Mouse (Mus musculus): ENCODE measurements at regions not wholly inside any gene's neighbourhood (a gene's known extent, or its start where the extent isn't known, plus 50 kb on each side); places are given as distances from the start of the nearest gene placed in this dataset.

DNA sequence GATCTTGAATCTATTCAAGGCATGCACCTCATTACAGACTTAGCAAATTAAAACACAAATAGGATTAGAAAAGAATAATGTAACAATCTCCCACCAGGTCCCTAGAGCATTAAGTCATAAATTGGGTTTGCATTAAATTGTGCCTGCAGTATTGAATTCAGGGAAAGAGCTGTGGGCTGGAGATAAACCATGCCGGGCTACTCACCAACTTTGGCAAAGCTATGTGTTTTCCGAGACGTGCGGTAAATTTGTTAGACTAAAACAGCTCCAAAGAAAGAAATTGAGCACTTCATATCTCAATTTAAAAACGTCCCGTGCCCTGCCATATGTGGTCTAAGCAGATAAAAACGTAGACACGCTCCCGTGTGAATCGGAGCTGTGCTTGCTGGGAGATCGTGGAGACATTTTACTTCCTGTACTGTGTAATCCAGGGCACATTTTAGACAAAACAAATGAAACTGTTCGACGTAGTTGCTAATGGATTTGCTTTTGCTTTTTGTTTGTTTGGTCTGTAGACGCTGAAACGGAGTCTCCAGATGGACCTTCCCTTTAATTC is 219.5 kb downstream of the Snx10 start:
- DNase-seq (ENCODE audit: inconsistent age in 2 of 2, low spot score in 1 of 2), result no peak

DNA sequence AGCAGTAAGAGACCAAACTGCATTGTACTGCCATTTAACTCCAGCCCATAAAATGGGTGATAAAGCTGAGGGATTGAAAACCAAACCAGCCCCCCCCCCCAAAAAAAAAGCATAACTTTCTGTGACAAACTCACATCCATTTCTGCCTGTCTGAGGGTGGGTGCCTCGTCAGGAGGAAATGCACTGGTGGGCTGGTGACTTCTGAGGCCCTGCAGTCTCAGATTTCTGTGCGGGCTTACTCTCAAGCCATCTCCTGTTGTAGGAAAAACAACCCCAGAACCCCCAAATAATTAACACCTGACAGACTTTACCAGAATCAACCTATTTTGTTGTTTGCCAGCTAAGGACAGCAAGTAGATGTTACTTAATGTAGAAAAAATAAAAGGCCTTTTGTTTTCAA is 220.9 kb downstream of the Snx10 start:
- DNase-seq (ENCODE audit: inconsistent age in 2 of 2, low spot score in 1 of 2), result no peak

- DNase-seq (ENCODE audit: inconsistent age in 2 of 2, low spot score in 1 of 2), result no peak
Measured at GRCm38 (mm10) chr6:51754239-51754681, 230.6 kb downstream of the Snx10 start.

- peak; percentile 82 to 88 for DNase-seq (ENCODE audit: inconsistent age in 2 of 2, low spot score in 1 of 2)
Measured at GRCm38 (mm10) chr6:51757131-51757530, 233.4 kb downstream of the Snx10 start.

GRCm38 (mm10) chr6:51757746-51758145 is 234.0 kb downstream of the Snx10 start:
- no peak for DNase-seq (ENCODE audit: inconsistent age in 2 of 2, low spot score in 1 of 2)

GRCm38 (mm10) chr6:51758781-51759180 is 235.1 kb downstream of the Snx10 start:
- DNase-seq (ENCODE audit: inconsistent age in 2 of 2, low spot score in 1 of 2), result peak in 1 of 2 experiments; percentile 78

GRCm38 (mm10) chr6:51760372-51760771 is 236.7 kb downstream of the Snx10 start:
- DNase-seq (ENCODE audit: inconsistent age in 2 of 2, low spot score in 1 of 2), result peak; percentile 60 to 61

DNA sequence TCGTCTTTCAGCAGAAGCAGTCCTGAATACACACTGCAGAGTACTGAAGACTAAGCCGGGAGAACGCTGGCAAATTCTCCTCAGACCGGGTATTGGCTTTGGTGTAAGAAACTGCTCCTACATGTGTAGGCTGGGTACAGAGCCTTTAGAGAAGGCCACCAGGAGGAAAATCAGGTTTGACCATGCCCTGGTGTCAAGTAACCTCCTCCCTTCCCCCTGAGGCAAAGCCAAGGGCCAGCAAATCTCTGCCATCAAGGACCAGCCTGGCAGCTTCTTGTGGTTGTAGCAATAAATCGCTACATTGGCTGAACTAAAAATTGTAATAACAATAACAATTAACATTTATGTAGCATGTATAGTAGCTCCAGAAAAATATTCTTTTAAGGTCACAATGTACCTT is 237.8 kb downstream of the Snx10 start:
- DNase-seq (ENCODE audit: inconsistent age in 2 of 2, low spot score in 1 of 2), result no peak

- no peak for DNase-seq (ENCODE audit: inconsistent age in 2 of 2, low spot score in 1 of 2)
Measured at GRCm38 (mm10) chr6:51766482-51766881, 242.8 kb downstream of the Snx10 start.

- peak; percentile 55 to 83 for DNase-seq (ENCODE audit: inconsistent age in 2 of 2, low spot score in 1 of 2)
Measured at GRCm38 (mm10) chr6:51767582-51768341, 244.1 kb downstream of the Snx10 start.

DNA sequence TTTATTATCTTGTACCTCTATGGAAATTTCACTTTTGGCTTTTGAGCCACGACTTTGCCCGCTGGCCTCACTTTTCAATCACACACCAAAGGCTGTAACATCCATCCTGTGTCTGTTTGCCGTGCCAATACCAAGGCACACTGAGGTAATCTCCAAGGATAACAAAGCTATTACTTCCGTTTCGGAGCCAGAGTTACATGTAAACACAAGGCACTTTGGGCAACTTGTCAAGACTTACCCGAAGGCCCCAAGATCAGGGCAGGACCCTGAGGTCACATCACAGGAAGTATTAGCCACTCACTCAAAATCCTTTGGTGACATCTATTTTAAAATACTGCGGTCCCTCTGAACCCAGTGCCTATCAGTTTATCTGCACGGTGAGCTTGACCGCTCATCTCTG is 241.3 kb downstream of the Skap2 start:
- no peak for DNase-seq (ENCODE audit: inconsistent age in 2 of 2, low spot score in 1 of 2)

- DNase-seq (ENCODE audit: inconsistent age in 2 of 2, low spot score in 1 of 2), result no peak
Measured at GRCm38 (mm10) chr6:51771424-51771823, 240.9 kb downstream of the Skap2 start.

DNA sequence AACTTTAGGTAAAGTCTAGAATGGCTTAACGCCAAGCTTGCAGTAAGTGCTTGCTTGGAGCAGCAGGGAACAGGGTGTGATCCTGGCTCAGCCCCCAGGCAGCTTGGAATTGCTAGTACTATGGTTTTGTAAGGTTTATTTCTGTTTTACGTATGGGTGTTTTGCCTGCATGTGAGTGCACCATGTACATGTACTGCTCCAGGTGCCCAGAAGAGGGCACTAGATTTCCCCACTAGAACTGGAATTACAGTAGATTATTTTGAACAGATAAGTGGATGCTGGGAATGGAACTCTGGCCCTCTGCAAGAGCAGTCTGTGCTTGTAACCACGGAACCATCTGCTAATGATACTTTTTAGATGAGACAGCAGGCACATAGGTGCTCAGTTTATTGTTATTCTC is 237.6 kb downstream of the Skap2 start:
- peak in 1 of 2 experiments; percentile 64 for DNase-seq (ENCODE audit: inconsistent age in 2 of 2, low spot score in 1 of 2)

GRCm38 (mm10) chr6:51785615-51786014 is 226.7 kb downstream of the Skap2 start:
- DNase-seq (ENCODE audit: inconsistent age in 2 of 2, low spot score in 1 of 2), result no peak

DNA sequence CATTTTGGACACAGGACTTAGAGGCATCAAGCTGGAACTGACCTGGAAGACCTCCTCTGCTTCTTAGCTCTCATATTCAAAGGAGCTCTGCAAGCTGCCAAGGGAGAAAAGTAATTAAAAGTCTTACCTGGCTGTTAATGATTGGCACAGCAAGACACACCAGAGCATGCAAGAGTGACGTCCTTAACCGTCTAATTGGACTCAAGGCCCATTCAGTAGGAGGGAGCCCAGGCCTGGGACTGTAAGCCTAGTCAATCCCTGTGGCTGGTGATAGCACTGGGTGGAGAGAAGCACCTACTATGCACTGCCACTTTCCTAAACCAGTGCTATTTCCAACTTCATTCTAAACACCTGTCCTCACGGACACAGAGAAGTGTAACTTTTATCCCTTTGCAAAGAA is 225.5 kb downstream of the Skap2 start:
- no peak for DNase-seq (ENCODE audit: inconsistent age in 2 of 2, low spot score in 1 of 2)

GRCm38 (mm10) chr6:51788156-51788555 is 224.2 kb downstream of the Skap2 start:
- DNase-seq (ENCODE audit: inconsistent age in 2 of 2, low spot score in 1 of 2), result no peak

GRCm38 (mm10) chr6:51790293-51790692 is 222.1 kb downstream of the Skap2 start:
- no peak for DNase-seq (ENCODE audit: inconsistent age in 2 of 2, low spot score in 1 of 2)

- no peak for DNase-seq (ENCODE audit: inconsistent age in 2 of 2, low spot score in 1 of 2)
Measured at GRCm38 (mm10) chr6:51790693-51791092, 221.7 kb downstream of the Skap2 start.

DNA sequence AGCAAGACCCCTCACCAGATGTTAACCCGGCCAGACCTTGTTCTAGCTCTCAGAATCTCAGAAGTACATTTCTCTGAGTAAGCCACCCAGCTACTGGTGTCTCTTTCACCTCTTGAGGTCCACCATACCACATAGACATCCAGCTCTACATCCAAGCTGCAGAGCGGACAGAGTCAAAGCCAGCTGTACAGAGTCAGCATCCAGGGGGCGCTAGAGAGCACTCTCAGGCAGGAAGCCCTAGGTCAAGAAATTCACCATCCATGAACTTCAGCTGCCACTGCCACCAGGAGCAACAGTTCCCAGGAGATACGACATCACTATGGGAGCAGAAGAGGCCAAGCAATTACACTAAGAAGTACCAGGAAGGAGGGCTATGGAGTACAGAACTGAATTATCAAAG is 217.0 kb downstream of the Skap2 start:
- peak; percentile 34 to 73 for DNase-seq (ENCODE audit: inconsistent age in 2 of 2, low spot score in 1 of 2)

DNA sequence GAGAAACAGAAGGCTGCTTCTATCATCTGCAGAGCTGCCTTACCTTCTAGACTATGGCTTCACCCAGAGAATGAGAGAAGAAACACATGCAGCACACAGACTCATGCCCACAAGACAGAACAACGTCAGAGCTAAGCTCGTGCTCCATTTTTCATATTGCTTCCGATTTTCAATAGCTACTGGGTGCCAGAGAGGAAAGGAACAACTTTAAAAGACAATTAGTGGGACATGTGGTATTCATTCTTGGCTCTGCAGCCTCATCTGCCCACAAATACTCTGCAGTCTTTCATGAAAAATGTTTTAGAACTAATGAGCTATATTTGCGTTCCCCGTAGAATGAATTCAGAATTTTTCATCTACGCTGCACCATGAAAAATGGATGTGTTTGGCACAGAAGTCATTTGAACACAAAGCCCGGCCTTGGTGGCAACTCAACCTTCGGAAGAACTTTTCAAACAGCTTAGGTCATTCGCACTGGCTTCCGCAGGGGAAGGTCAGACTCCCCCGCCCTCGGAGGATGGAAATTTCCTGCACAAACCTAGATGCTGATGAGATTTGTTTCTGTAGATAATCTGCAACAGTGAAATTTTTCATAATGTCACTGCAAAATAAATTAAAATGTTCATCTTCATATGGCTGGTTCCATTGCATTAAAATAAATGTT is 213.6 kb downstream of the Skap2 start:
- peak; percentile 80 to 92 for DNase-seq (ENCODE audit: inconsistent age in 2 of 2, low spot score in 1 of 2)

GRCm38 (mm10) chr6:51805656-51806055 is 206.7 kb downstream of the Skap2 start:
- DNase-seq (ENCODE audit: inconsistent age in 2 of 2, low spot score in 1 of 2), result no peak
